Mouse (Mus musculus): ENCODE data around the gene Ccnc. TPM values are rescaled to one million over a fixed set of nuclear protein-coding genes. Genes with fewer than 3 reads are reported as not detected.

The Ccnc gene
- 78.0 and 80.0 TPM in 2 replicates for polyA plus RNA-seq (2014; fragmentation: Nextera tagmentation; extraction: Ambion mirVana)

GRCm38 (mm10) chr4:21727615-21728165, at the start of gene Ccnc:
Ccnc (plus strand) TSS chr4:21727701.
- Histone ChIP-seq H3K4me2 (ENCODE audit: low read length) (peak within 1 kb of the TSS; percentile 72), H3K36me3 (ENCODE audit: control insufficient read depth, insufficient read depth, low read length) (peaks cover 1% of the 10 kb centered on the region), H3K27me3 (ENCODE audit: control insufficient read depth, insufficient read depth, low read length) (no peaks in the 10 kb centered on the region), H3K9ac (replicated peaks; ENCODE audit: low read length) (peak within 1 kb of the TSS; percentile 89), H3K27ac (replicated peaks; ENCODE audit: low read depth, low read length) (peak within 1 kb of the TSS; percentile 83), H3K9me3 (ENCODE audit: control insufficient read depth, low read length) (no peaks in the 10 kb centered on the region), H3K4me1 (ENCODE audit: control insufficient read depth, insufficient read depth, low read length) (peaks cover 10% of the 10 kb centered on the region), H3K4me3 (replicated peaks; ENCODE audit: low read depth, low read length) (peak within 1 kb of the TSS; percentile 80)
- ATAC-seq (ENCODE audit: low FRiP score, low TSS enrichment) (peak; percentile 96), DNase-seq (peak; percentile 95)
- WGBS = under 1% methylated on average over 37 of the region's 37 CpGs

GRCm38 (mm10) chr4:21678101-21678974, 49.2 kb upstream of the Ccnc start:
- Histone ChIP-seq H3K9ac (replicated peaks; ENCODE audit: low read length) (no peak overlapping the region), H3K27ac (replicated peaks; ENCODE audit: low read depth, low read length) (no peak overlapping the region), H3K27me3 (ENCODE audit: control insufficient read depth, insufficient read depth, low read length) (peaks cover 97% of the 10 kb centered on the region), H3K36me3 (ENCODE audit: control insufficient read depth, insufficient read depth, low read length) (no peaks in the 10 kb centered on the region), H3K4me3 (replicated peaks; ENCODE audit: low read depth, low read length) (peak overlapping the region; percentile 31), H3K9me3 (ENCODE audit: control insufficient read depth, low read length) (no peaks in the 10 kb centered on the region), H3K4me2 (ENCODE audit: low read length) (peak overlapping the region; percentile 50), H3K4me1 (ENCODE audit: control insufficient read depth, insufficient read depth, low read length) (no peaks in the 10 kb centered on the region; the same call in 1 of the 2 replicates)
- DNase-seq (peak; percentile 50), ATAC-seq (ENCODE audit: low FRiP score, low TSS enrichment) (peak; percentile 24; the same call in 1 of the 2 replicates)
- WGBS = under 1% methylated on average over 67 of the region's 84 CpGs

GRCm38 (mm10) chr4:21678975-21679623, 48.4 kb upstream of the Ccnc start:
- Histone ChIP-seq H3K9me3 (ENCODE audit: control insufficient read depth, low read length) (no peaks in the 10 kb centered on the region), H3K27ac (replicated peaks; ENCODE audit: low read depth, low read length) (no peak overlapping the region), H3K4me1 (ENCODE audit: control insufficient read depth, insufficient read depth, low read length) (no peaks in the 10 kb centered on the region; the same call in 1 of the 2 replicates), H3K27me3 (ENCODE audit: control insufficient read depth, insufficient read depth, low read length) (peaks cover 98% of the 10 kb centered on the region), H3K36me3 (ENCODE audit: control insufficient read depth, insufficient read depth, low read length) (no peaks in the 10 kb centered on the region), H3K4me2 (ENCODE audit: low read length) (peak overlapping the region; percentile 50), H3K9ac (replicated peaks; ENCODE audit: low read length) (no peak overlapping the region), H3K4me3 (replicated peaks; ENCODE audit: low read depth, low read length) (peak overlapping the region; percentile 31)
- DNase-seq = peak; percentile 69
- 1% methylated on average over 63 of the region's 79 CpGs for WGBS
- ATAC-seq (ENCODE audit: low FRiP score, low TSS enrichment) = peak; percentile 78

- no peaks in the 10 kb centered on the region; the same call in 1 of the 2 replicates for H3K4me1 ChIP-seq (ENCODE audit: control insufficient read depth, insufficient read depth, low read length)
- no peak overlapping the region for H3K27ac ChIP-seq (replicated peaks; ENCODE audit: low read depth, low read length)
- peaks cover 98% of the 10 kb centered on the region for H3K27me3 ChIP-seq (ENCODE audit: control insufficient read depth, insufficient read depth, low read length)
- peak; percentile 14; the same call in 1 of the 2 replicates for ATAC-seq (ENCODE audit: low FRiP score, low TSS enrichment)
- H3K9me3 ChIP-seq (ENCODE audit: control insufficient read depth, low read length) = no peaks in the 10 kb centered on the region
- WGBS = 2% methylated on average over 42 of the region's 42 CpGs
- H3K4me3 ChIP-seq (replicated peaks; ENCODE audit: low read depth, low read length) = peak overlapping the region; percentile 31
- no peaks in the 10 kb centered on the region for H3K36me3 ChIP-seq (ENCODE audit: control insufficient read depth, insufficient read depth, low read length)
- DNase-seq = peak; percentile 30
- H3K9ac ChIP-seq (replicated peaks; ENCODE audit: low read length) = no peak overlapping the region
- peak overlapping the region; percentile 50 for H3K4me2 ChIP-seq (ENCODE audit: low read length)
Measured at GRCm38 (mm10) chr4:21679624-21680480, 47.6 kb upstream of the Ccnc start.

- H3K27me3 ChIP-seq (ENCODE audit: control insufficient read depth, insufficient read depth, low read length) = peaks cover 98% of the 10 kb centered on the region
- H3K4me2 ChIP-seq (ENCODE audit: low read length) = no peak overlapping the region
- DNase-seq (no peak), ATAC-seq (ENCODE audit: low FRiP score, low TSS enrichment) (no peak)
- no peaks in the 10 kb centered on the region for H3K9me3 ChIP-seq (ENCODE audit: control insufficient read depth, low read length)
- no peak overlapping the region for H3K4me3 ChIP-seq (replicated peaks; ENCODE audit: low read depth, low read length)
- 3% methylated on average over 10 of the region's 10 CpGs for WGBS
- no peak overlapping the region for H3K27ac ChIP-seq (replicated peaks; ENCODE audit: low read depth, low read length)
- no peak overlapping the region for H3K9ac ChIP-seq (replicated peaks; ENCODE audit: low read length)
- peaks cover 6% of the 10 kb centered on the region; the same call in 1 of the 2 replicates for H3K4me1 ChIP-seq (ENCODE audit: control insufficient read depth, insufficient read depth, low read length)
- H3K36me3 ChIP-seq (ENCODE audit: control insufficient read depth, insufficient read depth, low read length) = no peaks in the 10 kb centered on the region
Measured at GRCm38 (mm10) chr4:21680971-21681370, 46.5 kb upstream of the Ccnc start.

GRCm38 (mm10) chr4:21682421-21683150, 44.9 kb upstream of the Ccnc start:
- Histone ChIP-seq H3K4me3 (replicated peaks; ENCODE audit: low read depth, low read length) (no peak overlapping the region), H3K27ac (replicated peaks; ENCODE audit: low read depth, low read length) (no peak overlapping the region), H3K4me2 (ENCODE audit: low read length) (no peak overlapping the region), H3K27me3 (ENCODE audit: control insufficient read depth, insufficient read depth, low read length) (peaks cover 100% of the 10 kb centered on the region), H3K9me3 (ENCODE audit: control insufficient read depth, low read length) (no peaks in the 10 kb centered on the region), H3K9ac (replicated peaks; ENCODE audit: low read length) (no peak overlapping the region), H3K4me1 (ENCODE audit: control insufficient read depth, insufficient read depth, low read length) (peaks cover 6% of the 10 kb centered on the region; the same call in 1 of the 2 replicates), H3K36me3 (ENCODE audit: control insufficient read depth, insufficient read depth, low read length) (no peaks in the 10 kb centered on the region)
- peak; percentile 32 for DNase-seq
- no peak for ATAC-seq (ENCODE audit: low FRiP score, low TSS enrichment)
- WGBS = 14% methylated on average over 10 of the region's 10 CpGs

GRCm38 (mm10) chr4:21684341-21684970, 43.0 kb upstream of the Ccnc start:
- Histone ChIP-seq H3K27ac (replicated peaks; ENCODE audit: low read depth, low read length) (no peak overlapping the region), H3K27me3 (ENCODE audit: control insufficient read depth, insufficient read depth, low read length) (peaks cover 90% of the 10 kb centered on the region), H3K9ac (replicated peaks; ENCODE audit: low read length) (no peak overlapping the region), H3K4me1 (ENCODE audit: control insufficient read depth, insufficient read depth, low read length) (peaks cover 13% of the 10 kb centered on the region), H3K9me3 (ENCODE audit: control insufficient read depth, low read length) (no peaks in the 10 kb centered on the region), H3K36me3 (ENCODE audit: control insufficient read depth, insufficient read depth, low read length) (no peaks in the 10 kb centered on the region), H3K4me3 (replicated peaks; ENCODE audit: low read depth, low read length) (no peak overlapping the region), H3K4me2 (ENCODE audit: low read length) (no peak overlapping the region)
- 2% methylated on average over 14 of the region's 14 CpGs for WGBS
- DNase-seq = peak; percentile 50
- ATAC-seq (ENCODE audit: low FRiP score, low TSS enrichment) = no peak
